Mouse (Mus musculus): ENCODE results near the gene Rtn4rl2. TPM values are rescaled to one million over a fixed set of nuclear protein-coding genes. Genes with fewer than 3 reads are reported as not detected.
"Not testable (repeated sequence)": the region's sequence is repeated elsewhere in the genome, so short reads cannot be mapped to it uniquely, and the experiment has no call there.

Gene Rtn4rl2
- polyA plus RNA-seq, 1 experiment from 2014 or later = 7.2 TPM

GRCm38 (mm10) chr2:84915330-84915729, 28.8 kb upstream of the Rtn4rl2 start:
- no peaks in the 10 kb centered on the region for H3K36me3 ChIP-seq (ENCODE audit: control insufficient read depth, insufficient read depth, low read length)
- DNase-seq (ENCODE audit: low spot score) (no peak), ATAC-seq (ENCODE audit: insufficient read depth, low FRiP score, low TSS enrichment) (no peak)
- H3K9me3 ChIP-seq (ENCODE audit: control insufficient read depth, low read length) = no peaks in the 10 kb centered on the region
- H3K27ac ChIP-seq (ENCODE audit: low read depth, low read length) = no peak overlapping the region
- no peaks in the 10 kb centered on the region for H3K4me1 ChIP-seq (ENCODE audit: control insufficient read depth, insufficient read depth, low read length)
- no peak overlapping the region for H3K4me2 ChIP-seq (ENCODE audit: low read depth)
- H3K27me3 ChIP-seq (ENCODE audit: control insufficient read depth, insufficient read depth, low read length) = no peaks in the 10 kb centered on the region
- no peak overlapping the region for H3K4me3 ChIP-seq (ENCODE audit: low read depth, low read length)
- H3K9ac ChIP-seq (ENCODE audit: low read length) = no peak overlapping the region
- WGBS = 80% methylated on average over 3 of the region's 3 CpGs

- Histone ChIP-seq H3K4me3 (ENCODE audit: low read depth, low read length) (no peak overlapping the region), H3K27me3 (ENCODE audit: control insufficient read depth, insufficient read depth, low read length) (no peaks in the 10 kb centered on the region), H3K4me2 (ENCODE audit: low read depth) (no peak overlapping the region), H3K9me3 (ENCODE audit: control insufficient read depth, low read length) (no peaks in the 10 kb centered on the region), H3K36me3 (ENCODE audit: control insufficient read depth, insufficient read depth, low read length) (no peaks in the 10 kb centered on the region), H3K4me1 (ENCODE audit: control insufficient read depth, insufficient read depth, low read length) (no peaks in the 10 kb centered on the region), H3K27ac (ENCODE audit: low read depth, low read length) (no peak overlapping the region), H3K9ac (ENCODE audit: low read length) (no peak overlapping the region)
- ATAC-seq (ENCODE audit: insufficient read depth, low FRiP score, low TSS enrichment) (no peak), DNase-seq (ENCODE audit: low spot score) (no peak)
- 86% methylated on average over 5 of the region's 5 CpGs for WGBS
Measured at GRCm38 (mm10) chr2:84913881-84914280, 27.4 kb upstream of the Rtn4rl2 start.

GRCm38 (mm10) chr2:84912722-84913121, 26.2 kb upstream of the Rtn4rl2 start:
- Histone ChIP-seq H3K27ac (ENCODE audit: low read depth, low read length) (no peak overlapping the region), H3K36me3 (ENCODE audit: control insufficient read depth, insufficient read depth, low read length) (no peaks in the 10 kb centered on the region), H3K9ac (ENCODE audit: low read length) (no peak overlapping the region), H3K4me2 (ENCODE audit: low read depth) (no peak overlapping the region), H3K4me3 (ENCODE audit: low read depth, low read length) (no peak overlapping the region), H3K9me3 (ENCODE audit: control insufficient read depth, low read length) (no peaks in the 10 kb centered on the region), H3K27me3 (ENCODE audit: control insufficient read depth, insufficient read depth, low read length) (no peaks in the 10 kb centered on the region), H3K4me1 (ENCODE audit: control insufficient read depth, insufficient read depth, low read length) (no peaks in the 10 kb centered on the region)
- 52% methylated on average over 3 of the region's 3 CpGs for WGBS
- peak; percentile 32 for DNase-seq (ENCODE audit: low spot score)
- no peak for ATAC-seq (ENCODE audit: insufficient read depth, low FRiP score, low TSS enrichment)

GRCm38 (mm10) chr2:84896686-84897085, 10.2 kb upstream of the Rtn4rl2 start:
- ATAC-seq (ENCODE audit: insufficient read depth, low FRiP score, low TSS enrichment) = not testable (repeated sequence)

GRCm38 (mm10) chr2:84895495-84896198, 9.1 kb upstream of the Rtn4rl2 start:
- 65% methylated on average over 4 of the region's 4 CpGs for WGBS
- no peak overlapping the region for H3K27ac ChIP-seq (ENCODE audit: low read depth, low read length)
- H3K9ac ChIP-seq (ENCODE audit: low read length) = no peak overlapping the region
- ATAC-seq (ENCODE audit: insufficient read depth, low FRiP score, low TSS enrichment) (no peak), DNase-seq (ENCODE audit: low spot score) (no peak)
- H3K27me3 ChIP-seq (ENCODE audit: control insufficient read depth, insufficient read depth, low read length) = no peaks in the 10 kb centered on the region
- no peaks in the 10 kb centered on the region for H3K36me3 ChIP-seq (ENCODE audit: control insufficient read depth, insufficient read depth, low read length)
- no peak overlapping the region for H3K4me3 ChIP-seq (ENCODE audit: low read depth, low read length)
- H3K4me2 ChIP-seq (ENCODE audit: low read depth) = no peak overlapping the region
- no peaks in the 10 kb centered on the region for H3K4me1 ChIP-seq (ENCODE audit: control insufficient read depth, insufficient read depth, low read length)
- no peaks in the 10 kb centered on the region for H3K9me3 ChIP-seq (ENCODE audit: control insufficient read depth, low read length)

More at GRCm38 (mm10) chr2:84896686-84897085, 10.2 kb upstream of the Rtn4rl2 start:
- not testable (repeated sequence) for H3K4me1 ChIP-seq (ENCODE audit: control insufficient read depth, insufficient read depth, low read length); H3K9ac ChIP-seq (ENCODE audit: low read length); DNase-seq (ENCODE audit: low spot score); H3K4me2 ChIP-seq (ENCODE audit: low read depth); H3K4me3 ChIP-seq (ENCODE audit: low read depth, low read length); H3K27me3 ChIP-seq (ENCODE audit: control insufficient read depth, insufficient read depth, low read length); H3K36me3 ChIP-seq (ENCODE audit: control insufficient read depth, insufficient read depth, low read length); H3K27ac ChIP-seq (ENCODE audit: low read depth, low read length); H3K9me3 ChIP-seq (ENCODE audit: control insufficient read depth, low read length)
- 92% methylated on average over 6 of the region's 6 CpGs for WGBS

GRCm38 (mm10) chr2:84893359-84893758, 6.8 kb upstream of the Rtn4rl2 start:
- DNase-seq (ENCODE audit: low spot score) (no peak), ATAC-seq (ENCODE audit: insufficient read depth, low FRiP score, low TSS enrichment) (no peak)
- WGBS = 63% methylated on average over 6 of the region's 6 CpGs

GRCm38 (mm10) chr2:84890045-84890340, 3.5 kb upstream of the Rtn4rl2 start:
- Histone ChIP-seq H3K4me1 (ENCODE audit: control insufficient read depth, insufficient read depth, low read length) (peaks cover 15% of the 10 kb centered on the region), H3K36me3 (ENCODE audit: control insufficient read depth, insufficient read depth, low read length) (no peaks in the 10 kb centered on the region), H3K4me3 (ENCODE audit: low read depth, low read length) (no peak overlapping the region), H3K27me3 (ENCODE audit: control insufficient read depth, insufficient read depth, low read length) (peaks cover 48% of the 10 kb centered on the region), H3K4me2 (ENCODE audit: low read depth) (no peak overlapping the region), H3K27ac (ENCODE audit: low read depth, low read length) (no peak overlapping the region), H3K9ac (ENCODE audit: low read length) (no peak overlapping the region), H3K9me3 (ENCODE audit: control insufficient read depth, low read length) (no peaks in the 10 kb centered on the region)
- DNase-seq (ENCODE audit: low spot score) (peak; percentile 80), ATAC-seq (ENCODE audit: insufficient read depth, low FRiP score, low TSS enrichment) (peak; percentile 46; the same call in 1 of the 2 replicates)
- 5% methylated on average over 5 of the region's 5 CpGs for WGBS

More at GRCm38 (mm10) chr2:84893359-84893758, 6.8 kb upstream of the Rtn4rl2 start:
- Histone ChIP-seq H3K27me3 (ENCODE audit: control insufficient read depth, insufficient read depth, low read length) (peaks cover 14% of the 10 kb centered on the region), H3K27ac (ENCODE audit: low read depth, low read length) (no peak overlapping the region), H3K36me3 (ENCODE audit: control insufficient read depth, insufficient read depth, low read length) (no peaks in the 10 kb centered on the region), H3K9me3 (ENCODE audit: control insufficient read depth, low read length) (no peaks in the 10 kb centered on the region), H3K4me1 (ENCODE audit: control insufficient read depth, insufficient read depth, low read length) (no peaks in the 10 kb centered on the region; the same call in 1 of the 2 replicates), H3K9ac (ENCODE audit: low read length) (no peak overlapping the region), H3K4me3 (ENCODE audit: low read depth, low read length) (no peak overlapping the region), H3K4me2 (ENCODE audit: low read depth) (no peak overlapping the region)

- Histone ChIP-seq H3K27ac (ENCODE audit: low read depth, low read length) (no peak overlapping the region), H3K4me1 (ENCODE audit: control insufficient read depth, insufficient read depth, low read length) (peaks cover 15% of the 10 kb centered on the region), H3K27me3 (ENCODE audit: control insufficient read depth, insufficient read depth, low read length) (peaks cover 53% of the 10 kb centered on the region), H3K4me2 (ENCODE audit: low read depth) (peak overlapping the region; percentile 39), H3K36me3 (ENCODE audit: control insufficient read depth, insufficient read depth, low read length) (no peaks in the 10 kb centered on the region), H3K9me3 (ENCODE audit: control insufficient read depth, low read length) (no peaks in the 10 kb centered on the region), H3K4me3 (ENCODE audit: low read depth, low read length) (no peak overlapping the region; the same call in 1 of the 2 replicates), H3K9ac (ENCODE audit: low read length) (0 out of 2 replicates have a peak overlapping the region, but pooled peaks have one; percentile 7)
- no peak for DNase-seq (ENCODE audit: low spot score)
- ATAC-seq (ENCODE audit: insufficient read depth, low FRiP score, low TSS enrichment) = no peak
- WGBS = 11% methylated on average over 14 of the region's 14 CpGs
Measured at GRCm38 (mm10) chr2:84889316-84890044, 3.0 kb upstream of the Rtn4rl2 start.

All from neural tube, embryonic 11.5 days (tissue).